Mouse (Mus musculus) lung, adult 2 months (tissue): ENCODE measurements at regions not wholly inside any gene's neighbourhood (a gene's known extent, or its start where the extent isn't known, plus 50 kb on each side); places are given as distances from the start of the nearest gene placed in this dataset.

Experiments
- DNase-seq: peaks from one replicate; pipeline ENCODE4 v3.0.0; 2022
- H3K4me1 ChIP-seq: fragments of 200-500 bp; 2 replicates; pipeline ENCODE4 v1.6.1; 2011; ENCODE audit warnings: low read length; ENCODE audit not compliant: control insufficient read depth, insufficient read depth
- H3K4me3 ChIP-seq: fragments of 200-500 bp; replicated peaks from 2 replicates; pipeline ENCODE3; 2011; ENCODE audit warnings: low read depth, mild to moderate bottlenecking, control low read depth, low read length; ENCODE audit errors: extremely low read depth
- CTCF ChIP-seq: fragments of 200-500 bp; IDR thresholded peaks from 2 replicates; pipeline ENCODE4 v1.5.1; 2011; ENCODE audit warnings: mild to moderate bottlenecking, low read length, control low read depth; ENCODE audit not compliant: insufficient read depth
- POLR2A ChIP-seq: fragments of 200-500 bp; IDR thresholded peaks from 2 replicates; pipeline ENCODE4 v1.6.1; 2011; ENCODE audit warnings: low read depth, mild to moderate bottlenecking, control low read depth, low read length, borderline replicate concordance; ENCODE audit errors: extremely low read depth
- WGBS: fragments of 180-500 bp; shearing (Covaris S2); methylation state at CpG from one replicate; pipeline ENCODE4 v1.1.7; 2018; 5-methylcytosine and 5-hydroxymethylcytosine counted together

- Histone ChIP-seq H3K4me1 (no peaks in the 10 kb centered on the region), H3K4me3 (no peak overlapping the region)
- TF ChIP-seq POLR2A, result no peak
- no peak for TF ChIP-seq CTCF
- no peak for DNase-seq
- 88% methylated on average over 10 of the region's 10 CpGs for WGBS
Measured at GRCm38 (mm10) chr9:46713415-46713814, 285.1 kb upstream of the Gm4791 start.

- Histone ChIP-seq H3K4me3 (no peak overlapping the region), H3K4me1 (no peaks in the 10 kb centered on the region)
- TF ChIP-seq CTCF (no peak), POLR2A (no peak)
- DNase-seq, result no peak
- 59% methylated on average over 10 of the region's 10 CpGs for WGBS
Measured at GRCm38 (mm10) chr9:46704151-46704905, 294.2 kb upstream of the Gm4791 start.

- no peaks in the 10 kb centered on the region for H3K4me1 ChIP-seq
- no peak for DNase-seq
- 53% methylated on average over 8 of the region's 8 CpGs for WGBS
- no peak overlapping the region for H3K4me3 ChIP-seq
- no peak for TF ChIP-seq POLR2A
- TF ChIP-seq CTCF, result no peak
Measured at GRCm38 (mm10) chr9:46703674-46704073, 294.9 kb upstream of the Gm4791 start.

GRCm38 (mm10) chr9:46702901-46703636, 295.5 kb upstream of the Gm4791 start:
- H3K4me3 ChIP-seq, result no peak overlapping the region
- 54% methylated on average over 13 of the region's 13 CpGs for WGBS
- DNase-seq, result no peak
- TF ChIP-seq CTCF (no peak), POLR2A (no peak)
- no peaks in the 10 kb centered on the region for H3K4me1 ChIP-seq

GRCm38 (mm10) chr9:46702053-46702900, 296.3 kb upstream of the Gm4791 start:
- Histone ChIP-seq H3K4me1 (no peaks in the 10 kb centered on the region), H3K4me3 (no peak overlapping the region)
- WGBS, result 40% methylated on average over 16 of the region's 16 CpGs
- DNase-seq, result no peak
- TF ChIP-seq POLR2A, result no peak
- TF ChIP-seq CTCF, result no peak

GRCm38 (mm10) chr9:46696171-46696570, 302.4 kb upstream of the Gm4791 start:
- Histone ChIP-seq H3K4me3 (no peak overlapping the region), H3K4me1 (no peaks in the 10 kb centered on the region)
- 57% methylated on average over 2 of the region's 2 CpGs for WGBS
- no peak for DNase-seq
- no peak for TF ChIP-seq POLR2A
- TF ChIP-seq CTCF, result no peak

- Histone ChIP-seq H3K4me3 (no peak overlapping the region), H3K4me1 (no peaks in the 10 kb centered on the region)
- DNase-seq, result no peak
- no peak for TF ChIP-seq POLR2A
- TF ChIP-seq CTCF, result no peak
- WGBS, result 70% methylated on average over 5 of the region's 5 CpGs
Measured at GRCm38 (mm10) chr9:46689331-46689730, 309.2 kb upstream of the Gm4791 start.

GRCm38 (mm10) chr9:46684113-46684850, 314.3 kb upstream of the Gm4791 start:
- DNase-seq, result no peak
- no peak overlapping the region for H3K4me3 ChIP-seq
- H3K4me1 ChIP-seq, result no peaks in the 10 kb centered on the region
- no peak for TF ChIP-seq POLR2A
- 82% methylated on average over 15 of the region's 15 CpGs for WGBS

- DNase-seq, result no peak
Measured at GRCm38 (mm10) chr9:46672050-46672449, 326.5 kb upstream of the Gm4791 start.

More at GRCm38 (mm10) chr9:46672050-46672449, 326.5 kb upstream of the Gm4791 start:
- Histone ChIP-seq H3K4me3 (no peak overlapping the region), H3K4me1 (no peaks in the 10 kb centered on the region)
- TF ChIP-seq CTCF (no peak), POLR2A (no peak)
- WGBS, result 25% methylated on average over 3 of the region's 3 CpGs
